Mouse (Mus musculus) heart, postnatal 10 days (tissue): ENCODE data around the gene Sf1. TPM values are rescaled to one million over a fixed set of nuclear protein-coding genes. Genes with fewer than 3 reads are reported as not detected.

Experiments
- DNase-seq, 2 experiments: peaks; one replicate each; pipeline ENCODE4 v3.0.0; 2021
- intact Hi-C: fragments of 180-260 bp; cut with DNase I; formaldehyde crosslinking; loops from one replicate; pipeline ENCODE4 v1.15.1; 2025
- total RNA-seq, 2 experiments: library from RNA; stranded (reverse); gene quantifications; 2 replicates each; pipeline ENCODE4 v1.2.3; 2021

Sf1 gene
- total RNA-seq, 2 experiments from 2014 or later: 118 to 143 TPM

GRCm38 (mm10) chr19:6340524-6341452 is 22.7 kb upstream of the Sf1 start, which contains the start of gene Map4k2:
Map4k2 (plus strand) TSS chr19:6341135.
- intact Hi-C loops: no loop called here
- DNase-seq: peak; percentile 86 to 88

- intact Hi-C loops: no loop called here
- no peak for DNase-seq
Measured at GRCm38 (mm10) chr19:6341453-6342077, 21.9 kb upstream of the Sf1 start.

- intact Hi-C loops: no loop called here
- DNase-seq: no peak
Measured at GRCm38 (mm10) chr19:6342276-6342933, 21.1 kb upstream of the Sf1 start.

GRCm38 (mm10) chr19:6343066-6343925 is 20.2 kb upstream of the Sf1 start:
- intact Hi-C loops: no loop called here
- DNase-seq: no peak

GRCm38 (mm10) chr19:6343996-6344395 is 19.5 kb upstream of the Sf1 start:
- DNase-seq: no peak
- intact Hi-C loops: loop anchor here (2.0 kb wide), 1 partner anchor 17 kb away; no protein-coding TSS in a partner anchor

- intact Hi-C loops: no loop called here
- no peak for DNase-seq
Measured at GRCm38 (mm10) chr19:6346023-6346422, 17.5 kb upstream of the Sf1 start.

GRCm38 (mm10) chr19:6346661-6347060 is 16.8 kb upstream of the Sf1 start:
- DNase-seq: no peak
- intact Hi-C loops: no loop called here

GRCm38 (mm10) chr19:6347615-6348014 is 15.9 kb upstream of the Sf1 start:
- intact Hi-C loops: no loop called here
- no peak for DNase-seq

GRCm38 (mm10) chr19:6348717-6349116 is 14.8 kb upstream of the Sf1 start:
- intact Hi-C loops: no loop called here
- DNase-seq: no peak

GRCm38 (mm10) chr19:6349215-6349983 is 14.1 kb upstream of the Sf1 start:
- DNase-seq: peak; percentile 34 to 56
- intact Hi-C loops: no loop called here

- DNase-seq: no peak
- intact Hi-C loops: no loop called here
Measured at GRCm38 (mm10) chr19:6351431-6352106, 11.9 kb upstream of the Sf1 start.

- no peak for DNase-seq
- intact Hi-C loops: no loop called here
Measured at GRCm38 (mm10) chr19:6352107-6352505, 11.4 kb upstream of the Sf1 start.

GRCm38 (mm10) chr19:6354030-6354429 is 9.5 kb upstream of the Sf1 start:
- DNase-seq: no peak
- intact Hi-C loops: no loop called here

- DNase-seq: no peak
- intact Hi-C loops: loop anchor here (2.0 kb wide), 1 partner anchor 16 kb away; no protein-coding TSS in a partner anchor
Measured at GRCm38 (mm10) chr19:6361291-6361690, 2.2 kb upstream of the Sf1 start.

- DNase-seq: no peak
- intact Hi-C loops: no loop called here
Measured at GRCm38 (mm10) chr19:6363091-6363410, 439 bp upstream of the Sf1 start.

GRCm38 (mm10) chr19:6364317-6364725 is 831 bp downstream of the Sf1 start:
- intact Hi-C loops: loop anchor here (2.0 kb wide), 1 partner anchor 34 kb away; the partner anchor contains the start of gene Rasgrp2
- DNase-seq: peak; percentile 94 to 96

GRCm38 (mm10) chr19:6364842-6365241 is 1.4 kb downstream of the Sf1 start:
- no peak for DNase-seq
- intact Hi-C loops: loop anchor here (2.0 kb wide), 1 partner anchor 34 kb away; the partner anchor contains the start of gene Rasgrp2

- no peak for DNase-seq
- intact Hi-C loops: loop anchor here (5.0 kb wide), 1 partner anchor 82 kb away; no protein-coding TSS in a partner anchor
Measured at GRCm38 (mm10) chr19:6370175-6370574, 6.7 kb downstream of the Sf1 start.

- intact Hi-C loops: loop anchor here (5.0 kb wide), 1 partner anchor 80 kb away; no protein-coding TSS in a partner anchor
- no peak for DNase-seq
Measured at GRCm38 (mm10) chr19:6372433-6372832, 8.9 kb downstream of the Sf1 start.
